ENCODE assay signal across 27 mouse cellular contexts in genomic region chr4:126868699-126869098, GRCm38 (mm10).
A peak's percentile ranks its signal among the peaks of the same experiment; 100 is the strongest.
DNase-seq lines count a peak whose midpoint lies in the region; TF ChIP-seq lines count a peak whose summit lies in the region.
"Had no signal": no experiment of that assay in that cellular context is flagged by ENCODE, and none has a peak within 500 bp of the region (broad histone marks: within the 10 kb centered on the region; RNA-seq: fewer than 3 reads in every experiment).

No protein-coding gene starts in this region.

- DNase-seq in ES-CJ7 (ENCODE audit: low read depth, low spot score) (peak; percentile 91), WW6 (ENCODE audit: low read depth, low spot score) (peak; percentile 73)
- DNase-seq in layer of hippocampus, adult 8-10 months (ENCODE audit: low spot score in 2 of 2) = no peak
- DNase-seq in right cerebral cortex, postnatal 25 days = no peak
- DNase-seq: adrenal gland, adult 2 months; adrenal gland, postnatal 14 days; cerebellum, adult 11-12 months; cerebellum, adult 8-10 months; cerebellum, postnatal 10 days; cerebellum, postnatal 36 days; embryo, embryonic 11 days; gastrocnemius, postnatal 10 days; gastrocnemius, postnatal 36 days; heart, postnatal 10 days; heart, postnatal 36 days had no signal

- whole genome bisulfite sequencing in olfactory bulb, adult 2 months = 71% methylated on average over 12 of the region's 12 CpGs

- no peak for TF ChIP-seq POLR2A in ES-Bruce4 (IDR thresholded peaks at IDR 0.05; ENCODE audit: insufficient read depth, low read length)
- no peak for TF ChIP-seq POLR2A in olfactory bulb, adult 2 months (IDR thresholded peaks at IDR 0.05; ENCODE audit: insufficient read depth, low read depth, low read length)

- H3K36me3 ChIP-seq in ES-Bruce4 (ENCODE audit: control insufficient read depth, insufficient read depth, low read length, poor library complexity, severe bottlenecking) = peaks cover 14% of the 10 kb centered on the region

- TF ChIP-seq CTCF in ES-Bruce4 (IDR thresholded peaks at IDR 0.05; ENCODE audit: low read depth, low read length) = no peak
- TF ChIP-seq CTCF in olfactory bulb, adult 2 months (IDR thresholded peaks at IDR 0.05; ENCODE audit: insufficient read depth, low read depth, low read length) = no peak

- no peaks in the 10 kb centered on the region for H3K9me3 ChIP-seq in ES-Bruce4 (replicated peaks; ENCODE audit: control insufficient read depth, insufficient read depth, low read length, poor library complexity, severe bottlenecking)
- H3K9me3 ChIP-seq: embryonic facial prominence, embryonic 10.5 days; embryonic facial prominence, embryonic 13.5 days; forebrain, embryonic 12.5 days; forebrain, embryonic 15.5 days; heart, embryonic 12.5 days; heart, embryonic 15.5 days; hindbrain, embryonic 10.5 days; hindbrain, embryonic 13.5 days; intestine, embryonic 15.5 days had no signal

- no peak overlapping the region for H3K9ac ChIP-seq in ES-Bruce4 (ENCODE audit: low read depth, poor library complexity, severe bottlenecking)
- H3K9ac ChIP-seq: embryonic facial prominence, embryonic 13.5 days; forebrain, embryonic 12.5 days; forebrain, embryonic 15.5 days; heart, embryonic 12.5 days; heart, embryonic 15.5 days; hindbrain, embryonic 13.5 days; intestine, embryonic 15.5 days had no signal

- peaks cover 5% of the 10 kb centered on the region for H3K4me1 ChIP-seq in ES-Bruce4 (ENCODE audit: control insufficient read depth, insufficient read depth, low read length)
- peaks cover 2% of the 10 kb centered on the region; the same call in 1 of the 2 replicates for H3K4me1 ChIP-seq in olfactory bulb, adult 2 months (ENCODE audit: control insufficient read depth, insufficient read depth, low read length)
- H3K4me1 ChIP-seq: embryonic facial prominence, embryonic 10.5 days; embryonic facial prominence, embryonic 13.5 days; forebrain, embryonic 12.5 days; forebrain, embryonic 15.5 days; heart, embryonic 12.5 days; heart, embryonic 15.5 days; hindbrain, embryonic 10.5 days; hindbrain, embryonic 13.5 days; intestine, embryonic 15.5 days had no signal

- TF ChIP-seq EP300 in ES-Bruce4 (IDR thresholded peaks at IDR 0.05; ENCODE audit: insufficient read depth, low read depth, low read length) = peak; percentile 47; the same call in 1 of the 2 replicates

- no peak overlapping the region for H3K4me3 ChIP-seq in ES-Bruce4 (ENCODE audit: low read depth, low read length)
- H3K4me3 ChIP-seq in olfactory bulb, adult 2 months (ENCODE audit: insufficient read depth, low read depth, low read length) = no peak overlapping the region
- H3K4me3 ChIP-seq: embryonic facial prominence, embryonic 10.5 days; embryonic facial prominence, embryonic 13.5 days; erythroblast, embryonic 14.5 days; forebrain, embryonic 12.5 days; forebrain, embryonic 15.5 days; heart, embryonic 12.5 days; heart, embryonic 15.5 days; hindbrain, embryonic 10.5 days; hindbrain, embryonic 13.5 days; intestine, embryonic 15.5 days had no signal

- H3K27ac ChIP-seq in ES-Bruce4 (ENCODE audit: insufficient read depth, low read length) = no peak overlapping the region
- H3K27ac ChIP-seq in olfactory bulb, adult 2 months (ENCODE audit: insufficient read depth, low read depth, low read length) = 0 out of 2 replicates have a peak overlapping the region, but pooled peaks have one; percentile 33
- H3K27ac ChIP-seq: embryonic facial prominence, embryonic 10.5 days; embryonic facial prominence, embryonic 13.5 days; forebrain, embryonic 12.5 days; forebrain, embryonic 15.5 days; heart, embryonic 15.5 days; hindbrain, embryonic 10.5 days; hindbrain, embryonic 13.5 days; intestine, embryonic 15.5 days had no signal

- no peaks in the 10 kb centered on the region for H3K27me3 ChIP-seq in ES-Bruce4 (ENCODE audit: control insufficient read depth, insufficient read depth, low read length, poor library complexity, severe bottlenecking)
- H3K27me3 ChIP-seq: embryonic facial prominence, embryonic 13.5 days; forebrain, embryonic 12.5 days; forebrain, embryonic 15.5 days; heart, embryonic 12.5 days; heart, embryonic 15.5 days; hindbrain, embryonic 13.5 days; intestine, embryonic 15.5 days had no signal

Comparison
In these comparisons a context has a peak if more than half of its experiments do, and no peak if none do; other contexts are left out.
1. DNase-seq: peak in ES-CJ7 (single experiment) and WW6 (single experiment); none in layer of hippocampus, adult 8-10 months (0 of 2) and right cerebral cortex, postnatal 25 days (single experiment).